Mouse (Mus musculus) MEL (cell line): Measurements from ENCODE around the gene Styk1. TPM values are rescaled to one million over a fixed set of nuclear protein-coding genes. Genes with fewer than 3 reads are reported as not detected.

Source experiments
- DNase-seq: peaks from one replicate; pipeline ENCODE4 v3.0.0; 2011; ENCODE audit warnings: low read depth, low spot score
- H3K27ac ChIP-seq: 2 replicates; pipeline ENCODE4 v1.5.1; 2012; ENCODE audit warnings: low read depth, mild to moderate bottlenecking, control low read depth, low read length, moderate library complexity; ENCODE audit not compliant: control insufficient read depth
- H3K27me3 ChIP-seq, 2 experiments: fragments of 150-350 bp in 1 of 2; sonication (generic) in 1 of 2; 2 replicates each; pipeline ENCODE4 v1.6.1; 2012; ENCODE audit warnings: low read length in 2 of 2, mild to moderate bottlenecking in 2 of 2, improper control_type of control experiment in 1 of 2, moderate library complexity in 1 of 2; ENCODE audit not compliant: insufficient read depth in 2 of 2, control insufficient read depth in 1 of 2
- H3K36me3 ChIP-seq, 2 experiments: 2 replicates each; pipeline ENCODE4 v1.6.1; 2012 to 2014; ENCODE audit warnings: low read length in 2 of 2, improper control_type of control experiment in 1 of 2, inconsistent platforms in 1 of 2, mild to moderate bottlenecking in 1 of 2; ENCODE audit not compliant: insufficient read depth in 2 of 2, control insufficient read depth in 1 of 2
- H3K4me1 ChIP-seq, 2 experiments: fragments of 150-350 bp in 1 of 2; sonication (generic) in 1 of 2; 2 replicates each; pipeline ENCODE4 v1.6.1; 2012; ENCODE audit warnings: low read length in 2 of 2, improper control_type of control experiment in 1 of 2, mild to moderate bottlenecking in 1 of 2; ENCODE audit not compliant: insufficient read depth in 2 of 2, control insufficient read depth in 1 of 2
- H3K4me3 ChIP-seq, 2 experiments: fragments of 150-350 bp in 1 of 2; sonication (generic) in 1 of 2; 2 replicates each; pipeline ENCODE4 v1.5.1; 2012; ENCODE audit warnings: low read depth in 2 of 2, low read length in 2 of 2, mild to moderate bottlenecking in 2 of 2, moderate library complexity in 2 of 2, control low read depth in 1 of 2, improper control_type of control experiment in 1 of 2; ENCODE audit not compliant: control insufficient read depth in 1 of 2, insufficient read depth in 1 of 2
- H3K79me2 ChIP-seq: 2 replicates; pipeline ENCODE4 v1.6.1; 2012; ENCODE audit warnings: mild to moderate bottlenecking, low read length, moderate library complexity; ENCODE audit not compliant: control insufficient read depth, poor library complexity, insufficient read depth
- H3K9ac ChIP-seq: 2 replicates; pipeline ENCODE4 v1.6.1; 2012; ENCODE audit warnings: low read depth, mild to moderate bottlenecking, control low read depth, low read length, moderate library complexity; ENCODE audit not compliant: control insufficient read depth, poor library complexity, severe bottlenecking
- H3K9me3 ChIP-seq: fragments of 150-350 bp; sonication (generic); replicated peaks from 2 replicates; pipeline ENCODE4 v1.6.1; 2012; ENCODE audit warnings: mild to moderate bottlenecking, low read length, improper control_type of control experiment, moderate library complexity; ENCODE audit not compliant: insufficient read depth
- CHD2 ChIP-seq: IDR thresholded peaks from 2 replicates; pipeline ENCODE4 v1.6.1; 2011; ENCODE audit warnings: low read length, improper control_type of control experiment
- POLR2A ChIP-seq, 2 experiments: IDR thresholded peaks; 2 replicates each; pipeline ENCODE4 v1.6.1; 2011 to 2012; ENCODE audit warnings: low read length in 2 of 2, mild to moderate bottlenecking in 2 of 2, control low read depth in 1 of 2, improper control_type of control experiment in 1 of 2, low read depth in 1 of 2, moderate library complexity in 1 of 2; ENCODE audit not compliant: control insufficient read depth in 1 of 2, insufficient read depth in 1 of 2, poor library complexity in 1 of 2
- POLR2AphosphoS2 ChIP-seq: IDR thresholded peaks from 2 replicates; pipeline ENCODE4 v1.6.1; 2011; ENCODE audit warnings: low read length, improper control_type of control experiment
- POLR2AphosphoS5 ChIP-seq: IDR thresholded peaks from 2 replicates; pipeline ENCODE4 v1.6.1; 2012; ENCODE audit warnings: low read depth, borderline replicate concordance, mild to moderate bottlenecking, inconsistent platforms, low read length, moderate library complexity, mixed read lengths
- ZNF384 ChIP-seq: IDR thresholded peaks from 2 replicates; pipeline ENCODE4 v1.6.1; 2012; ENCODE audit warnings: low read depth, mild to moderate bottlenecking, inconsistent platforms, low read length, improper control_type of control experiment
- polyA plus RNA-seq, 2 experiments: library from polyadenylated mRNA; stranded (reverse) in 1 of 2; unstranded in 1 of 2; fragments of >175 nt in 1 of 2; fragments of >200 nt in 1 of 2; gene quantifications; 2 replicates each; pipeline versions ENCODE4 v1.2.1 to v1.2.4; 2012; ENCODE audit warnings: low replicate concordance in 2 of 2, low read depth in 1 of 2; ENCODE audit not compliant: insufficient read length in 2 of 2, insufficient read depth in 1 of 2, missing spikeins in 1 of 2
- total RNA-seq: library from RNA; depleted of rRNA; stranded (reverse); fragments of 300-350 nt; gene quantifications from 2 replicates; pipeline ENCODE4 v1.2.3, GENCODE M21; 2012; rRNA removed

Styk1 gene
- total and polyA plus RNA-seq, 3 experiments, result 0.11 to 0.12 TPM; not detected in 1

- Histone ChIP-seq H3K9ac (no peak overlapping the region), H3K36me3 (no peaks in the 10 kb centered on the region), H3K4me3 (no peak overlapping the region), H3K79me2 (no peaks in the 10 kb centered on the region), H3K27ac (no peak overlapping the region), H3K4me1 (no peaks in the 10 kb centered on the region), H3K27me3 (no peaks in the 10 kb centered on the region)
- DNase-seq, result no peak
- TF ChIP-seq POLR2AphosphoS2 (no peak), ZNF384 (no peak), CHD2 (no peak), POLR2A (IDR thresholded peaks at IDR 0.05; ENCODE audit: control insufficient read depth in 1 of 2, insufficient read depth in 1 of 2, low read depth in 1 of 2, low read length in 2 of 2, poor library complexity in 1 of 2) (no peak), POLR2AphosphoS5 (no peak)
- TF ChIP-seq, all 39 proteins: peak for 0
- no peaks in the 10 kb centered on the region for H3K9me3 ChIP-seq
These were observed 91.4 kb downstream of the Styk1 start for GRCm38 (mm10) chr6:131262009-131262408.

Other genes with a start within 250 kb of the Styk1 start
- gene Klra2, start 106.2 kb downstream of the Styk1 start, total RNA-seq, result not detected in 2 replicates
- not detected for gene Klra2, start 106.2 kb downstream of the Styk1 start, polyA plus RNA-seq
- gene Magohb, start 60.4 kb downstream of the Styk1 start, total RNA-seq, result 34.4 and 38.2 TPM in 2 replicates
- gene Magohb, start 60.4 kb downstream of the Styk1 start, polyA plus RNA-seq, result 10 to 100 TPM in 1 of 2 experiments, not detected in 1; 31.4 TPM
- 575 and 609 TPM in 2 replicates for gene Ybx3, start 34.9 kb upstream of the Styk1 start, total RNA-seq
- gene Ybx3, start 34.9 kb upstream of the Styk1 start, polyA plus RNA-seq, result 1,000 to 10,000 TPM in 1 of 2 experiments, 100 to 1,000 TPM in 1; 105 to 1,042 TPM
- gene 5430401F13Rik, start 132.8 kb upstream of the Styk1 start, total RNA-seq, result not detected in 2 replicates
- gene 5430401F13Rik, start 132.8 kb upstream of the Styk1 start, polyA plus RNA-seq, result not detected
- not detected in 2 replicates for gene Gm6619, start 132.8 kb upstream of the Styk1 start, total RNA-seq
- not detected for gene Gm6619, start 132.8 kb upstream of the Styk1 start, polyA plus RNA-seq